Mouse (Mus musculus): ENCODE results near the gene Prrx1.

Prrx1 gene

GRCm38 (mm10) chr1:163266853-163267538, 46.5 kb downstream of the Prrx1 start:
- in situ Hi-C loops (cut with MseI, MboI) = no loop called here

GRCm38 (mm10) chr1:163257298-163257697, 56.2 kb downstream of the Prrx1 start:
- in situ Hi-C loops (cut with MseI, MboI) = no loop called here

GRCm38 (mm10) chr1:163255884-163256283, 57.6 kb downstream of the Prrx1 start:
- in situ Hi-C loops (cut with MseI, MboI) = no loop called here

- in situ Hi-C loops (cut with MseI, MboI) = no loop called here
Observed at GRCm38 (mm10) chr1:163252796-163253195, 60.7 kb downstream of the Prrx1 start.

GRCm38 (mm10) chr1:163252331-163252730, 61.2 kb downstream of the Prrx1 start:
- in situ Hi-C loops (cut with MseI, MboI) = no loop called here

- in situ Hi-C loops (cut with MseI, MboI) = no loop called here
Observed at GRCm38 (mm10) chr1:163251766-163252165, 61.7 kb downstream of the Prrx1 start.

GRCm38 (mm10) chr1:163238950-163239349, 74.6 kb downstream of the Prrx1 start:
- in situ Hi-C loops (cut with MseI, MboI) = no loop called here

GRCm38 (mm10) chr1:163231230-163231629, 82.3 kb downstream of the Prrx1 start:
- in situ Hi-C loops (cut with MseI, MboI) = no loop called here

GRCm38 (mm10) chr1:163226271-163226670, 87.2 kb downstream of the Prrx1 start:
- in situ Hi-C loops (cut with MseI, MboI) = no loop called here

GRCm38 (mm10) chr1:163221767-163222166, 91.7 kb downstream of the Prrx1 start:
- in situ Hi-C loops (cut with MseI, MboI) = no loop called here

- in situ Hi-C loops (cut with MseI, MboI) = no loop called here
Observed at GRCm38 (mm10) chr1:163208919-163209867, 104.3 kb downstream of the Prrx1 start.

GRCm38 (mm10) chr1:163198767-163199166, 114.7 kb downstream of the Prrx1 start:
- in situ Hi-C loops (cut with MseI, MboI) = no loop called here

GRCm38 (mm10) chr1:163198059-163198458, 115.5 kb downstream of the Prrx1 start:
- in situ Hi-C loops (cut with MseI, MboI) = no loop called here
